Mouse (Mus musculus) hindlimb bud, embryonic 11.5 days (tissue): ENCODE measurements around the gene Barx2.

Source experiments
- DNase-seq: peaks from one replicate; pipeline ENCODE4 v3.0.0-alpha.2; 2012; ENCODE audit warnings: low read depth, low spot score; ENCODE audit errors: extremely low spot score

Gene Barx2

DNA sequence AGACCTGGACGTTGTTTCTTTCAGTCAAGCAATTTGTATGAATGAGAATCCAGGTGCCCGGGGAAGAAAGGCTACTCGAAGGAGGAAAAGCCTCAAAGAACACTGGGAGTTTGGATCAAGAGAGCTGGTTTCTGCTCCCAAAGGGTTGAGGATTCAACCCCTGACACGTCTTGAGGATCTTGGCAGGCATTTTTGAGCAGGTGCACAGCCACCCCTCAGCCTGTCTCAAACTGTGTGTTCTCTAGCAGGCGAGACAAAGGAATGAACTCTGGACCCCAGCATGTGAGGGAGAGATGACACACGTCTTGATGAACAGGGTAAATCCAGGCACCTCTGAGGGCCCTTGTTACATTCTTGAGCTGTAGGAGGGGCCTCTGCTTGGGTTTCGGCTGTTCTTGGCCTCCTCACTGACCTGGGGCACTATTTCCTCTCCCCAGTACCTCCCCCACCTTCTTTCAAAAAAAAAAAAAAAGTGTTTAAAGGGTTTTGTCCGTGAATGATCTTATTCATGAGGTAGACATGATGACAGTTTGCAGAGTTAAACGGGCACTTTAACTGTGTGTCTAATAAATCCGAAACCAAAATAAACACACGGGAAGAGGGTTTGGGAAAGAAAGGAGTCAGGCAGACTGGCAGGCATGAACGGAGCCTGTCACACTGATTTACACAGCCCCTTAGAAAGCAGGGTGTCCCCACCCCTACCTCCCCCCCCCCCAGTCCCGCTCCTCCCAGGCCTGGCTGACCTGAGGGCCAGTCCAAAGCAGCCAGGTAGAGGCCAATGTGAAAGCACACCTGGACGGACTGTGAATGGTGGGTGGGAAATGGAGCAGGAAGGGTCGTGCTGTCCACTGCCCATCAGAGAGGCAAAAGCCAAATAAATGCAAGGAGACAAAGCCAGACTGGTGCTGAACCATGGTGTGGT is 73.9 kb downstream of the Barx2 start:
- DNase-seq: no peak

DNA sequence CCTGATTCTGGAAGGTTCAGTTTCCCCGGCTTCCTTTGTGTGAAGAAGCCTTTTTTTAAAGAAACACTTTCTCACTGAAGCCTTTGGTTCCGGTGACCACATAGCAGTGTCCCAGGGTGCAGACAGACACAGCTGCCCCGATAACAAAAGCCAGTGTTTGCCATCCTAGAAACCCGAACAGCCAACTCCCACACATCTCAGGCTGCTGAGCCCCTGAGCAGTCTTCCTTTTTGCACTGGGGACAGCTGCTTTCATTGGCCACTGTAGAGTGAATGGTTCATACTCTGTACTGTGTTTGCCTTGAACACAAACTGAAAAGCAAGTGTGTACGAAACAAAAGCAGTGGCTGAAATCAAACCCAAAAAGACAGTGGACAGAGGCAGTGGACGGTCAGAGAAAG is 75.2 kb downstream of the Barx2 start:
- DNase-seq: no peak

DNA sequence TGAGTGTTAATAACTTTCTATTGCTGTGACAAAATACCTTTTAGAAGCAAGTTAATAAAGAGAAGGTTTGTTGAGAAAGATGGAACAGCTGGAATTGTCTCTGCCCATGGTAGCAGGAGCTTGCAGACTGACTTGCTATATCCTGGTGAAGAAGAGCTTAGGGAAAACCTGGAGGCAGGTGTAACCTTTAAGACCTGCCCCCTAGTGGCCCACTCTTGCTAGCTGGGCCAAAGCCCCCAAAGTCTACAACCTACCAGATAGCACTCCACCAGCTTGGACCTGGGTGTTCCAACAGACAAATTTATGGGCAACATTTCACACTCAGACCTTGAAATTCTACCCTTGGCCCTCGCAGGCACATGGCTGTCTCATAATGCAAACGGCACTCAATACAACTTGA is 104.5 kb downstream of the Barx2 start:
- no peak for DNase-seq

DNA sequence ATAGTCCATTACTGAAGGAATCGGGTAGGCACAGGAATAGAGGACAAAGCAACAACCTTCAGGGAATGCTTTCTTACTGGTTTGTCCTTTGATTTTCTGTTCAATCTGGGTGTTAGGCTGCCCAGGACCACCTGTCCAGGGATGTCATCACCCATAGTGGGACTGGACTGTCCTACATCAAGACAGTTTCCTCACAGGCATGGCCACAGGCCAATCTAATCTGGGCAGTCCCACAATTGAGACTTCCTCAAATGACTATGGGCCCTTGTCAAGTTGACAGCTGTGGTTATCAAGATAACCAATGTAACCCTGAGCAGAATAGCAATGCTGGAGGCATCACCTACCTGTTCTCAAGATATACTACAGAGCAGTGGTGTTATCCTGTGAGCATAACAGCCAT is 110.6 kb downstream of the Barx2 start:
- no peak for DNase-seq
